Mouse (Mus musculus) stomach, embryonic 16.5 days (tissue): ENCODE results near the gene Hpgd. TPM values are rescaled to one million over a fixed set of nuclear protein-coding genes. Genes with fewer than 3 reads are reported as not detected.

Experiments used
- ATAC-seq: fragments of 200-750 bp; cut with Nextera tagmentation; 2 replicates; pipeline ENCODE4 v1.8.0; 2017; ENCODE audit warnings: moderate number of reproducible peaks, moderate TSS enrichment; ENCODE audit not compliant: insufficient read depth, low FRiP score
- H3K27ac ChIP-seq: fragments of 300-500 bp; sonication (generic); 2 replicates; pipeline ENCODE4 v1.5.1; 2014; ENCODE audit warnings: low read length
- H3K27me3 ChIP-seq: fragments of 300-500 bp; sonication (generic); 2 replicates; pipeline ENCODE4 v1.6.1; 2014; ENCODE audit warnings: low read length, control low read depth, mixed read lengths; ENCODE audit not compliant: control insufficient read depth, insufficient read depth
- H3K36me3 ChIP-seq: fragments of 300-500 bp; sonication (generic); 2 replicates; pipeline ENCODE4 v1.6.1; 2014; ENCODE audit warnings: low read length; ENCODE audit not compliant: control insufficient read depth, insufficient read depth
- H3K4me1 ChIP-seq: fragments of 300-500 bp; sonication (generic); 2 replicates; pipeline ENCODE4 v1.6.1; 2014; ENCODE audit warnings: low read length, control low read depth, mixed read lengths; ENCODE audit not compliant: control insufficient read depth, insufficient read depth
- H3K4me2 ChIP-seq: fragments of 300-500 bp; sonication (generic); 2 replicates; pipeline ENCODE4 v1.6.1; 2014; ENCODE audit warnings: low read depth, low read length, mixed read lengths
- H3K4me3 ChIP-seq: fragments of 300-500 bp; sonication (generic); replicated peaks from 2 replicates; pipeline ENCODE4 v1.5.1; 2014; ENCODE audit warnings: mild to moderate bottlenecking, low read length
- H3K9ac ChIP-seq: fragments of 300-500 bp; sonication (generic); 2 replicates; pipeline ENCODE4 v1.6.1; 2014; ENCODE audit warnings: low read length
- H3K9me3 ChIP-seq: fragments of 300-500 bp; sonication (generic); replicated peaks from 2 replicates; pipeline ENCODE4 v1.6.1; 2016; ENCODE audit warnings: low read length, control low read depth; ENCODE audit not compliant: control insufficient read depth
- WGBS: fragments of 180-500 bp; shearing (Covaris S2); extraction: QIAGEN DNeasy Blood & Tissue Kit; methylation state at CpG from one replicate; pipeline ENCODE4 v1.1.7; 2014; 5-methylcytosine and 5-hydroxymethylcytosine counted together
- polyA plus RNA-seq: library from polyadenylated mRNA; unstranded; fragments of >200 nt; fragmentation: Nextera tagmentation; extraction: Ambion mirVana; gene quantifications from 2 replicates; pipeline ENCODE4 v1.2.1, GENCODE M21; 2015

Gene Hpgd
- polyA plus RNA-seq, 1 experiment from 2014 or later: 85.5 TPM

- Histone ChIP-seq H3K4me2 (no peak overlapping the region), H3K36me3 (no peaks in the 10 kb centered on the region), H3K4me3 (no peak overlapping the region), H3K9me3 (no peaks in the 10 kb centered on the region), H3K27me3 (no peaks in the 10 kb centered on the region), H3K27ac (peak overlapping the region; percentile 29; the same call in 1 of the 2 replicates), H3K4me1 (peaks cover 6% of the 10 kb centered on the region; the same call in 1 of the 2 replicates), H3K9ac (no peak overlapping the region)
- ATAC-seq: no peak
- WGBS: 73% methylated on average over 6 of the region's 6 CpGs
These were observed 49.1 kb downstream of the Hpgd start for GRCm38 (mm10) chr8:56343505-56343904.

DNA sequence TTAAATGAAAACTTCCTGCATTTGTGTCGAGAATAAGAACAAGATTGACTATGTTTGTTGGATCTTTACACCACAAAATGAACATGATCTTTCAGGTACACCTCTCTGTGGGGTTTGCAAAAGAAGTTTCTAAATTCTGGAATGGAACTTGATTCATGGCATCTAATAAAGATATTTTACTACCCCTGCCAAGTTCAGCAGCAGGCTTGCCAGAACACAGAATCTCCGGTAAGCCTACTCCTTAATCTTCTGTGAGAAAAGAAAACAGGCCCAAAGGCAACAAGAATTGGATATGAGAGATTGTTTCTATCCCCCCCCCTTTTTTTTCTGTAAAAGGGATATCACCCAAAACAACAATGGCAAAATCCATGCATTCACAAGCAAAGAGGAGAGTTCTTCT is 49.6 kb downstream of the Hpgd start:
- Histone ChIP-seq H3K4me2 (no peak overlapping the region), H3K9me3 (no peaks in the 10 kb centered on the region), H3K36me3 (no peaks in the 10 kb centered on the region), H3K4me3 (no peak overlapping the region), H3K9ac (no peak overlapping the region), H3K27ac (no peak overlapping the region), H3K27me3 (no peaks in the 10 kb centered on the region), H3K4me1 (peaks cover 6% of the 10 kb centered on the region; the same call in 1 of the 2 replicates)
- no peak for ATAC-seq
- WGBS: 47% methylated on average over 2 of the region's 2 CpGs

DNA sequence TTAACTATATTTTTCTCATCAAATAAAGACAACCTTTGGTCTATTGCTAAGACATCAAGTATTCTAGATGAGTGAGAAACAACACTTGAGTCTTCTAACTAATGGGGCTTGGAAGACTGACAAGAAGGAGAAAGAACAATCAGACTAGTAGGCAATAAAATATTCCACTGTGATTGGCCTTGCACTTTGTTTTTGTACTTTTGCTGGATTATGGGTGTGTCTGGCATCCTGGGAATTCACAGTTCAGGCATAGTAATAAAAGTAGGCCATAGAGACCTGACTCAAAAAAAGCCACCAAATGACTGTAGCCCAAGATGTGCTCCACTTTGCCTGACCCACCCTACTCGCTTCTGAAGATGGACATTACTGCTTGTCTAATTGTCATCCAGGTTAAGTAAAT is 50.0 kb downstream of the Hpgd start:
- Histone ChIP-seq H3K9me3 (no peaks in the 10 kb centered on the region), H3K4me3 (no peak overlapping the region), H3K4me2 (no peak overlapping the region), H3K36me3 (no peaks in the 10 kb centered on the region), H3K9ac (no peak overlapping the region), H3K4me1 (peaks cover 6% of the 10 kb centered on the region; the same call in 1 of the 2 replicates), H3K27ac (no peak overlapping the region), H3K27me3 (no peaks in the 10 kb centered on the region)
- WGBS: 82% methylated on average over 1 of the region's 1 CpGs
- no peak for ATAC-seq

GRCm38 (mm10) chr8:56345641-56346420 is 51.4 kb downstream of the Hpgd start:
- no peak overlapping the region for H3K4me2 ChIP-seq
- no peak overlapping the region for H3K27ac ChIP-seq
- no peaks in the 10 kb centered on the region for H3K36me3 ChIP-seq
- H3K27me3 ChIP-seq: no peaks in the 10 kb centered on the region
- H3K4me1 ChIP-seq: peaks cover 6% of the 10 kb centered on the region; the same call in 1 of the 2 replicates
- 62% methylated on average over 5 of the region's 5 CpGs for WGBS
- H3K9me3 ChIP-seq: no peaks in the 10 kb centered on the region
- no peak overlapping the region for H3K9ac ChIP-seq
- no peak overlapping the region for H3K4me3 ChIP-seq
- ATAC-seq: no peak

GRCm38 (mm10) chr8:56363180-56363579 is 68.8 kb downstream of the Hpgd start:
- Histone ChIP-seq H3K27ac (no peak overlapping the region), H3K4me3 (no peak overlapping the region), H3K4me2 (no peak overlapping the region), H3K9me3 (no peaks in the 10 kb centered on the region), H3K36me3 (no peaks in the 10 kb centered on the region), H3K27me3 (no peaks in the 10 kb centered on the region), H3K9ac (no peak overlapping the region), H3K4me1 (no peaks in the 10 kb centered on the region)
- whole genome bisulfite sequencing: 84% methylated on average over 2 of the region's 2 CpGs
- no peak for ATAC-seq
